Mouse (Mus musculus) urinary bladder, postnatal 25 days (tissue): ENCODE measurements at regions not wholly inside any gene's neighbourhood (a gene's known extent, or its start where the extent isn't known, plus 50 kb on each side); places are given as distances from the start of the nearest gene placed in this dataset.

ENCODE experiments used
- DNase-seq: peaks from one replicate; pipeline ENCODE4 v3.0.0; 2022; ENCODE audit warnings: low spot score

DNA sequence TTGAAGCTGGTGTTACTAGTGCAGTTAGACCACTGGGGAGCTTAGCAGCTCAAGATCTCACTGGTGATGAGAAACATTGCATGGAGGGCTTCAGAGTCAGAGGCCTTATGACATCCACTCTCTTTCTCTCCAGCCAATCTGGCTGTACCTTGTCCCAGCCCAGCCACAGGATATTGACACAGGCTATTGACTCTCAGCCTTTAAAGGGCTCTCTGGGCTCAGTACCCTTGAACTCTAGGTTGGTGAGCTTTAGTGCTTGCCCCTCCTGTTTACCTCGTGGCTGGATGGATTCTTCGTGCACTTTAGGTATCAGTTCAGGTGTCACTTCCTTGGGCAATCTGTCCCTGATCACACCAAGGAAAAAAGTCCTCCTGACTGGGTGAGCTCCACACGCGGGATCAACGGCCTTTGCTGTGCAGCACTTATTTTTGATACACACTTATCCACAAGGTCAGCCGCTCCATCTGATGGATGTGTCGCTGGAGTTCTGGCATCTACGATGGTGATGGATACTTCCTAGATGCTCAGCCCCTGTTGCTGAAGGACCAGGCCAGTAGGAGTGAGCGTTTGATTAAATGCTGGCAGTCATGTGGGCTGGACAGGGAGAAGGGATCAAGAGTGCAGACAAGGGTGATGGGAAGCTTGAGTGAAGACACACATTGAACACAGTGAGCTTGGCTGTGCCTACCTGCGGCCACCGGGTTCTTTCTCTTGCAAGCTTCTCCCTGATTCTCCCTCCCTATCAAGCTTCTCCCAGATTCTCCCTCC, 177.7 kb downstream of the Snx10 start:
- no peak for DNase-seq

GRCm38 (mm10) chr6:51702456-51703171, 178.9 kb downstream of the Snx10 start:
- no peak for DNase-seq

GRCm38 (mm10) chr6:51708011-51708410, 184.3 kb downstream of the Snx10 start:
- no peak for DNase-seq

DNA sequence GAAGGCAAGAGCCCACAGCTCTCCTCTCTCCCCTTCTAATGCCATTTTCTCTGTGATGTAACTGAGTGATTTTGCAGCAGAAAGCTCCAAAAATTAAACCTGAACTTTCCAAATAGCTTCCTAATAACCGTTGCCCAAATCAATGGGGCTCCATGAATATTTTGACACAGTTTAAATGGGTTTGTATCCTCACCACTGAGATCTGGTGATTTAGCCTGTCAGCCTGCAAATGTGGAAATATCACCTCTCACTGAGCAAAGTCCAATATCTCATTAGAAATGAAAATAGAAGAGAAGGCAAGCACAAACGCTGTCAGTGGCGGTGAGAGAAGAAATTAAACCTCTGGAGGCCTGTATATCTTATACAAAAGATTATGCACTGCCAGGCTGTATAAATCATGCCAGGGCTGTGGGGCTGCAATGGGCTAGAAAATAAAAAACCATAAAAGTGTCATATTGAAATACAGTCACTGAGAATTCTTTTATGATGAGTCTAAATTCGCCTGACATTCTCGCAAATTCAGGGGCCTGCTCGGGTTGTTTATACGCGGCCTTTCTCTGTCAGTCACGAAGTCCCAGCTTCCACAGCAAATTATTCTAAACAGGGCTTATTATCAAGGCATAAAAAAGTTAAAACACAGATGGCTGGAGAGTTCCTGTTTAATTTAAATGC, 185.1 kb downstream of the Snx10 start:
- DNase-seq = no peak

- no peak for DNase-seq
These were observed 185.8 kb downstream of the Snx10 start for GRCm38 (mm10) chr6:51709340-51710067.

- DNase-seq = no peak
These were observed 186.5 kb downstream of the Snx10 start for GRCm38 (mm10) chr6:51710153-51710552.

- peak; percentile 22 for DNase-seq
These were observed 187.4 kb downstream of the Snx10 start for GRCm38 (mm10) chr6:51710926-51711615.

- no peak for DNase-seq
These were observed 187.9 kb downstream of the Snx10 start for GRCm38 (mm10) chr6:51711616-51711970.

DNA sequence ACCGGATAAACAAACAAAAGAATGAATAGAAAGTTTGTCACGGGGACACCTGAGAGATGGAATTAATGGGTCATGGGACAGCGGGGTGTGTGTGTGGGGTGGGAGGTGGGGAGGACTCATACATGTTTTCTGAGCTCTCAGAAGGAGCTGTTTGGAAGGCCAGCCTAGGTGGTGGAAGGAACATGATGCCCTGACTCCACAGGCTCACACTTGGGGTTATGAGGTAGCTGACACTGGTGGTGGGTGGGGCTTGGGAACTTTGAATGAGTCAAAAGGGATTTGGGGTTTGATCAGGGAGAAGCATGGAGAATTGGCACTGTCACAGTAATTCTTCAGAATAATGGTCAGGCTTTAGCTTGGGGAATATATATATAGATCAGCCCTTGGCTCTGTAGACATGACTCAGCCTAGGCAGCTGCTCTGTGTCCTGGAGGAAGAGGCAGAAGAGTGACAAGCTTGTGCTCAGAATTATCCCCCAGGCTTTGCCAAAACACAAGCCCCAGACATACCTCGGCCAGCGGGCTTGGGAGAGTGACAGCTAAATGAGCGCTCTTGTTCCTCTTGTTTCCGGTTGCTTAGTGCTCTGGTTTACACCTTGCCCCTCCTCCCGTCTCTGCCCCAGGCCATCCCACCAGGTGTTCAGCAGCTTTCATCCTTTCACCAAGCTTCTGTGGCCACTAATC, 191.6 kb downstream of the Snx10 start:
- no peak for DNase-seq

- no peak for DNase-seq
These were observed 193.7 kb downstream of the Snx10 start for GRCm38 (mm10) chr6:51717386-51717785.

DNA sequence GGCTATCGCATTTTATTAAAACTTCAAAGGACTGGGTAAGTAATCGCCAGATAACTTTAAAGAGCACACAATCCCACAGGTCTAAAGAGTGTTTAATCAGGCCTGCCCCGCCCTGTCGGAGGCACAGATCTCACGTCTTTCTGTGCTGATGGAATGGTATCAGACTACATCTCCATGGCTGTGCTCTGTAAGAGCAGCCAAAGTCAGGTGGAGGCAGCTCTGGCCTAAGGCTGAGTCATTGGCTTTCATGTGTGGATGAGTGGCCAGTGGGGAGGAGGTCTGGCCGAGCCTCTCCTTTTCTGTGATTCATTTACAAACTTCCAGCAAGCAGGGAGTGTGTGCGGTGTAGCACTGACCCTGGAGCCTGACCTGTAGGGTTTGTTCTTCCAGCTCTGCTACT, 197.0 kb downstream of the Snx10 start:
- peak; percentile 16 for DNase-seq

- DNase-seq = no peak
These were observed 199.4 kb downstream of the Snx10 start for GRCm38 (mm10) chr6:51723053-51723452.

- DNase-seq = no peak
These were observed 203.5 kb downstream of the Snx10 start for GRCm38 (mm10) chr6:51727191-51727590.

GRCm38 (mm10) chr6:51728816-51729562, 205.3 kb downstream of the Snx10 start:
- no peak for DNase-seq

DNA sequence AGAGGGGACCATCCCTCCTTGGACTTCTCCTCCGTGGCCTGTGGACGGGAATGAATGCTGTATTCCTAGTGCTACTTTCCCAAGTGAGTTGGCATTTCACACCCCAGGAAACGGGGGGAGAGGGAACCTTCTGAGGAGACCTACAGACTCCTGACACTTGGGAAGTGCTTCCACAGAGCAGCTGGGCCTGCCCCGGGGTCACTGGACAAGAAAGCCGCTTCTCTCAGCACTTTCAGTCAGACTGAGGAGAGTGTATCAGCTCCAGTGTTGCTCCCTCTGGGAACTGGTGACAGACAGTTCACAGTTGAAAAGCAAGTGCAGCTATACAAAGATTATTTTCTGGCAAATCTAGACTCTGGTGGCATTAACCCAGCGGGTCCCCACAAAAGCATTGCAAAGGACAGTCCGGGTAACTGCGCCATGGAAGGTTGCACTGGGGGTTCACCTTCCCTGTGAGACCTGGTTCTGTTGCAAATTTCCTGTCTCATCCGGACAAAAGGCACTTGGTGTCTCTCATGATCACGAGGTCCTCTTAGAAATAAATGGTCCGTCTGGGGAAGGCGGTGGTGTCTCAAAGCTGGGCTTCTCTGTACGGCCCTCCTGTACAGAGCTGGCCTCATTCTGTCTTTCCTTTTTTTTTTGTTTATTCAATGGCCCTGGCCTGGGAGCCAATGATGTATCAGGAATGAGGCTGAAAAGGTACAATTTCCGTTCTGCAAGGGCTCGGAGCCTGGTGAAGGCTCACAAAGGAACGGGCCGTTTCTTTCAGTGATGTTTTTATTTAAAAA, 207.1 kb downstream of the Snx10 start:
- no peak for DNase-seq

DNA sequence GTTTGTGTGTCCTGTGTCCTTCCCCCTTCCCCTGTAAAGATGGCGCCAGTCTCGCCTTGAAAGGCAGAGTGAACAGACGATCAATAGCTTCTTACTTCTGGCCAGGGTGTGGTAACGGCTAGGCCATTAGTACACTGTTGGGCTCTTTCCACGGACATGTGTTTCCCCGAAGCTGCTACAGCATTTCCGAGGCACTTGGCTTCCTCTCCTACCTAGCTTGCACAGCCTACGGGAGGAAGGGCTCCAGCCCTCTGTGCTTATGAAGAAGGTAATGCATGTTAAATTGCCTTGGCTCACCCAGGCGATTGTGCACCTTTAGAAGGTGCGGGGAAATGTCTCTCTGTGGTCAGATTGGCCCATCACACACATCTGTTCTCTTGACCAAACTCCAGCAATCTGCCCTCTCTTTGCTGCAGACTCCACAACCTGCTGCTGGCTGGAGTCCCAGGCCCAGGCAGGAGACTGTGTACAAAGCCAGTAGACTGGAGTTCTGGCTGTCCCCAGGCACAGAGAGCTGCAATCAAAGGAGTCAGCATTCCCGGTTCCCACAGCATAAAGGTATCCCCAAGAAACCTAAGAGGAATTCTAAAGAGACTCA, 208.7 kb downstream of the Snx10 start:
- DNase-seq = no peak

- no peak for DNase-seq
These were observed 212.3 kb downstream of the Snx10 start for GRCm38 (mm10) chr6:51736051-51736450.

GRCm38 (mm10) chr6:51743105-51743660, 219.5 kb downstream of the Snx10 start:
- DNase-seq = no peak

DNA sequence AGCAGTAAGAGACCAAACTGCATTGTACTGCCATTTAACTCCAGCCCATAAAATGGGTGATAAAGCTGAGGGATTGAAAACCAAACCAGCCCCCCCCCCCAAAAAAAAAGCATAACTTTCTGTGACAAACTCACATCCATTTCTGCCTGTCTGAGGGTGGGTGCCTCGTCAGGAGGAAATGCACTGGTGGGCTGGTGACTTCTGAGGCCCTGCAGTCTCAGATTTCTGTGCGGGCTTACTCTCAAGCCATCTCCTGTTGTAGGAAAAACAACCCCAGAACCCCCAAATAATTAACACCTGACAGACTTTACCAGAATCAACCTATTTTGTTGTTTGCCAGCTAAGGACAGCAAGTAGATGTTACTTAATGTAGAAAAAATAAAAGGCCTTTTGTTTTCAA, 220.9 kb downstream of the Snx10 start:
- DNase-seq = no peak
